ENCODE assay signal across 16 mouse cellular contexts in genomic region chr10:66861421-66861820, GRCm38 (mm10).
"Had no signal": no experiment of that assay in that cellular context is flagged by ENCODE, and none has a peak within 500 bp of the region (broad histone marks: within the 10 kb centered on the region; RNA-seq: fewer than 3 reads in every experiment).

No protein-coding gene starts in this region.

- ATAC-seq: liver, postnatal 0 days; lung, postnatal 0 days had no signal

- H3K4me3 ChIP-seq: limb, embryonic 12.5 days; limb, embryonic 15.5 days; neural tube, embryonic 12.5 days had no signal

- H3K27me3 ChIP-seq: limb, embryonic 15.5 days; neural tube, embryonic 12.5 days had no signal

- H3K4me2 ChIP-seq: limb, embryonic 12.5 days; limb, embryonic 15.5 days; liver, embryonic 11.5 days; lung, embryonic 14.5 days; neural tube, embryonic 12.5 days had no signal

- H3K36me3 ChIP-seq: limb, embryonic 12.5 days; limb, embryonic 15.5 days; neural tube, embryonic 12.5 days had no signal

- DNase-seq: kidney, adult 9 months; kidney, postnatal 14 days; kidney, postnatal 4 days; left cerebral cortex, postnatal 4 days; liver, postnatal 0 days; lung, embryonic 14.5 days; midbrain, embryonic 14.5 days; thymus, adult 18-20 months; thymus, postnatal 36 days had no signal

- H3K9me3 ChIP-seq: limb, embryonic 12.5 days; limb, embryonic 15.5 days; neural tube, embryonic 12.5 days had no signal

- H3K27ac ChIP-seq: limb, embryonic 12.5 days; limb, embryonic 15.5 days; liver, embryonic 14.5 days; macrophage; neural tube, embryonic 12.5 days had no signal

- H3K4me1 ChIP-seq: limb, embryonic 15.5 days; neural tube, embryonic 12.5 days had no signal

- H3K9ac ChIP-seq: limb, embryonic 12.5 days; limb, embryonic 15.5 days; liver, embryonic 14.5 days; liver, postnatal 0 days; lung, embryonic 14.5 days; neural tube, embryonic 12.5 days had no signal
